Mouse (Mus musculus) mouse embryonic stem cell (cell line): ENCODE data around the gene Memo1.

ENCODE experiments used
- in situ Hi-C, 2 experiments: fragments of 300-500 bp; cut with MboI; formaldehyde crosslinking; loops; 1 replicate in 1 of 2; 3 replicates in 1 of 2; pipeline ENCODE4 v1.14.3; 2019 to 2020; ENCODE audit warnings: low sequenced_read_pairs in 2 of 2, low pct_unique_long_range_greater_than_20kb in 1 of 2, mixed read lengths in 1 of 2; ENCODE audit not compliant: unreplicated experiment in 1 of 2

Gene Memo1

DNA sequence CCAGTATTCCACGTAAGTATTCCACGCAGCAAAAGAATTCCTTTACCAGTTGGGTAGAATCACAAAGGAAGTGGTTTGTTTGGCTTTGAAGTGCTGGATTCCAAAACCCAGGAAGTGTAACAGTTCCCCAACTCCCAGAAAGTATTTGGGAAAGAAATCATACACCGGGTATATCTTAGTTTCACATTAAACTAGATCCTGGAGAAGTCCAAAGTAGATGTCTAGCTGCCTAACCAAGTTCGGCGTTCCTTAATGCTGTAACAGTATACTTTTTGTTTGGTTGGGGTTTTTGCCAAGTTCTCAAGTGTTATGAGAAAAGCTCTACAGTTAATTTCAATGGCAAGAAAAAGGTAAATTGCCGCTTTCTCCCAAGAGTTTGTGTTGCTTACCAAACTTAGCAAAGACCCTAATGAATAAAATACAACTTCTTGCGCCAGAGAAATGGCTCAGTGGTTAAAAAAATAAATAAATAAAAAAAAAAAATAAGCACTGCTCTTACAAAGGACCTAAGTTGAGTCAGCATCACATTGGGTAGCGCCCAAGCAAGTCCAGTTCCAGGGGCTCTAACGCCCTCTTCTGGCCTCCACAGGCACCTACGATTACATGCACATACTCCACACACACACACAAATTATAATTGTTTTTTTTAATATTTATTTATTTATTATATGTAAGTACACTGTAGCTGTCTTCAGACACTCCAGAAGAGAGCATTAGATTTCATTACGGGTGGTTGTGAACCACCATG, 929 bp upstream of the Memo1 start:
- in situ Hi-C loops, result no loop called here

- in situ Hi-C loops, result no loop called here
These were observed 795 bp downstream of the Memo1 start for GRCm38 (mm10) chr17:74294426-74295025.

- in situ Hi-C loops, result no loop called here
These were observed 1.5 kb downstream of the Memo1 start for GRCm38 (mm10) chr17:74293687-74294425.

- in situ Hi-C loops, result no loop called here
These were observed 3.5 kb downstream of the Memo1 start for GRCm38 (mm10) chr17:74291640-74292361.

DNA sequence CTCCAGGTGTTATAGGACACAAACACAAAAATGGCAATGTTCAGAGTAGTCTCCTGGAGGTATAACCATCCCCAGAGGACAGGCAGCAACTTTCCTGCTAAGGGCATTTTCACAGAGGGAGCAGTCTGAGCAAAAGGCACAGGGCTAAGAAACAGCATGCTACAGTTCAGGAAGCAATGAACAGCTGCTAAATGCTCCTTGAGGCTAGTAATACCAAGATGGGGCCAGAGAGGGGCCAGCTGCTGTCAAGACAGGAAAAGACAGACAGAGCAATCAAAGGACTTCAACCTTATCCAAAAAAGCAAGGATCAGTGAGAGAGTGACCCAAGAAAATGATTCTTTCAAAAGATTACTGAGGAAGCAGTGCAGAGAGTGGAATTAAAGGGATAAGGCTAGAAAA, 4.5 kb downstream of the Memo1 start:
- in situ Hi-C loops, result no loop called here

DNA sequence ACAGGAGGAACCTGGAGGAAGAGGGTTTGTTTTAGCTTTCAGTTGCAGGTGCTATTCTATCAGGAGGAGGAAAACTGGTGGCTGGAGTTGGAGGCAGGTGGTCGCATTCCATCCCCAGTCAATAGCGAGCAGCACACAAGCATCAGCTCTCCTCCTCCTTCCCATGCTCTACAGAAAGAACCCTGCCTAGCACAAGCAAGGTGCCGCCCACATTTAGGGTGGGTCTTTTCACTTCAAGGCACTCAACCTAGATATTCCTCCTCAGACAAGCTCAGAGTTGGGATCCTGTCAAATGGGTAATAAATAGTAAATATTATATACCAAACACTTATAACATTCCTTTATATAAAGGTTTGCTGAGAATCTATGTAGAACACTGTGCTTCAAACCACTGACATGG, 5.1 kb downstream of the Memo1 start:
- in situ Hi-C loops, result no loop called here

DNA sequence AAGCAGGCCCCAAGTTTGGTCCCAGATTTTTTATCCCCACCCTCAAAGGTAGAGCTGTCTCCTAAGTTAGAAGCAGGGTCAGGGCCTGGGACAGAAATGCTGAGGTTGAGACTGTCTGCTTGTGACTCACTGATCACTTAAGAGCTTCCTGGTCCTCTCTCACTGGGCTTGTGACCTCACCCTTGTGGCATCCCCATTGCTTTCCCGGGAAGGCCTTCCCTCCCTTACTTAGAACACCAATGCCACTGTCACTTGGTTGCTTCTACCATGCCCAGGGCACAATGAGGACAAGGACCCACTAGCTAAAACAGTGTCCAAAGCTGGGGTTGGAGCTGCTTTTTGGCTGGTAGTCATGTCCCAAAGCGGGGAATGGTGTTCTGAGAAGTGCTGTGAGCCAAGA, 6.7 kb downstream of the Memo1 start:
- in situ Hi-C loops, result no loop called here

GRCm38 (mm10) chr17:74286140-74286730, 9.1 kb downstream of the Memo1 start:
- in situ Hi-C loops, result no loop called here

- in situ Hi-C loops, result no loop called here
These were observed 9.6 kb downstream of the Memo1 start for GRCm38 (mm10) chr17:74285730-74286129.

GRCm38 (mm10) chr17:74284397-74285115, 10.8 kb downstream of the Memo1 start:
- in situ Hi-C loops, result no loop called here

DNA sequence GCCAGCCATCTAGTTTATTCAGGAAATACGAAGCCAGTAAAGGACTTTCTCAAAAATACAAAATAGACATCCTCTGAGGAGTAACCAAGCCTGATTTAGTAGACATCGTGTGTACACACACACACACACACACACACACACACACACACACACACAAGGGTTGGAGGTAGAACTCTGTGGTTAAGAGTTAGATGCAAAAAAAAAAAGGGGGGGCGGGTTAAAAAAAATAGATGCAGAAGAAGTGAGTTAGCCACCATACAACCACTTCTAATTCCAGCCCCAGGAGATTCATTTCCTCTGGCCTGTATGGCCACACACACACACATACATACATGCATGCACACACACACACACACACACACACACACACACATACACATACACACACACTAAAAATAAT, 13.3 kb downstream of the Memo1 start:
- in situ Hi-C loops, result no loop called here

- in situ Hi-C loops, result no loop called here
These were observed 16.1 kb downstream of the Memo1 start for GRCm38 (mm10) chr17:74278966-74279869.

DNA sequence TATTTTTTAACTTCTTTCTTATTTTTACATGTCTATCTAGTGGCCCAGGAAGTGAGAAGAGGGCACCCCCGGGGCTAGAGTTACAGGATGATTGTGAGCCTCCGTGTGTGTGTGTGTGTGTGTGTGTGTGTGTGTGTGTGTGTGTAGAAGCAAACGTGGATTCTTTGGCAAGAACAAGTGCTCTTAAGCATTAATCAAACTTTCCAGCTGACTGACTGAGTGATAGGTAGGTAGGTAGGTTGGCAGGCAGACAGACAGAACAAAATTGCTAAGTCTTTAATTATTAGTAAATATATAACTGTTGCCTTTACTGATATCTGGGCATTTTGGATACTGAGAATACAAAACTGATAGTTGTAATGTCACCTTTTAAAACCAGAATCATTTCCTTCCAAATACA, 20.9 kb downstream of the Memo1 start:
- in situ Hi-C loops, result no loop called here

DNA sequence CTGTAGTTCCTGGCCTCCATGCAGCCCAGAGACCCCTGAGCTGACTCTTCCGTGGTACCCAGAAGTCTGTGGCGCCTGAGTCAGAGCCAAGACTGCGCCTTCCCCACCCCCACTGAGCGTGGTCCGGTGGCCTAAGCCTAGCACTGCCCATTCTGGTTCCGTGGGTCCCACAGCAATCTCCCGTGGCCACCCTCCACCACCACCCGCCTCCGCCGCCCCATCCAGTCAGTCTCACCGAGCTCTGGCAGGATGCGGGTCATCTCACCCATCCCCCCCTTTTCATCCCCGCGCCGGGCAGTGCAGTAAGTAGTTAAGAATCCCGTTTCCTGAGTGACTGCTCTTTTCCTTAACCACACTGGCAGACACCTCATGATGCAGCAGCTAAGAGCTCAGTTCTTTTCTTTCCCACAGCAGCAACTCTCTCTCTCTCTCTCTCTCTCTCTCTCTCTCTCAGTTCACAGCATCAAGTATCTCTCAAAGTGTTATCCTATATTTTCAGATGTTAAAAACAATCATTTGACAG, 22.6 kb downstream of the Memo1 start:
- in situ Hi-C loops, result no loop called here

DNA sequence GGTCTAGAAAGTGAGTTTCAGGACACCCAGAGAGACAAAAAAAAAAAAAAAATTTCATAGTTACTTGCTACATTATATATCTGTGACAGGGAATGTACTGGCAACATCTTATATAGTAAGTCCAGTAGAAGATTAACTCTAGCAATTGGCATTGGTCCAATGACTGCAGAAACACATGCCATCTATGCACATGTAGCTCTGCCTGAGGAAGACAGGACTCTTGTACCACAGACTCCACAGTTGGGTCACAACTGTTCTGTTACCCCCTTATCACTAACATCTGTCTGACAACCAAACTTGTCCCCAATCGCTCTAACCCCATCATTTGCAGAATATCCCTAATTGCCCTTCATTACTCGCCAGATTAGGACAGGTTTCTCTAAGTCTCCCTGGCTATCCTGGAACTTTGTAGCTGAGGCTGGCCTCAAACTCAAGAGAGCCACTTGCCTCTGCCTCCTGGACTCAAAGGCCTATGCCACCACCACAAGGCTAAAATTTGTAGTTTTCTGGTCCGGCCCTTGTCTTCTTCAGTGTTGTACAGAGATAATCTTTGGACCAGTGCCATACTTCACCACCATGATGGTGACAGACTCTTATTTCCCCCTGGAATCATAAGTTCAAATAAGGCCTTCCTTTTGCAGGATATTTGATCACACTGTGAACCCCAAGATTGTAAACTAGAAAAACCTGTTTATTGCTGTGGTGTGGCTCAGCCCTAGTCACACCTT, 23.6 kb downstream of the Memo1 start:
- in situ Hi-C loops, result no loop called here

DNA sequence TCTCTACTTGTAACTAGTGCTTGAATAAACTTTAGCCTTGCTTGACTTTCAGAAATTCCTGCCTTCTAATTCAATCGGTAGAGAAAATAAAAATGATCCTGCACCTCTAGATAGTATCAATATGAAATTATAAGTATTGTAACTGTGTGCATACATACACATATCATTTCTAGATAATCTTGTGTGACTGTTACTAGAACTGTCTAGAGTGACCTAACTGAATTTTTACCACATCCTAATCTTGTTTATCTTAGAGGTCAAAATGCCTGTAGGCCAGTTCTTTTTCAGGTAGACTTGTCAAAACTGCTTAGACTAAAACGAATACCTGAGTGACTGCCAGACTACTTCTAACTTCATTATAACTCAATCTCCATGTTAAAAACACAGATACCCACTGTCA, 25.1 kb downstream of the Memo1 start:
- in situ Hi-C loops, result no loop called here
